Mouse (Mus musculus) heart, embryonic 12.5 days (tissue): ENCODE measurements around the gene Olfr519. TPM values are rescaled to one million over a fixed set of nuclear protein-coding genes. Genes with fewer than 3 reads are reported as not detected.

ENCODE experiments used
- ATAC-seq: fragments of 200-750 bp; cut with Nextera tagmentation; 2 replicates; pipeline ENCODE4 v1.8.0; 2017; ENCODE audit warnings: moderate TSS enrichment, moderate library complexity; ENCODE audit not compliant: insufficient number of reproducible peaks, low FRiP score
- H3K27ac ChIP-seq: fragments of 300-500 bp; sonication (generic); 2 replicates; pipeline ENCODE4 v1.5.1; 2016; ENCODE audit warnings: mild to moderate bottlenecking, moderate library complexity; ENCODE audit not compliant: poor library complexity, severe bottlenecking
- H3K27me3 ChIP-seq: fragments of 300-500 bp; sonication (generic); replicated peaks from 2 replicates; pipeline ENCODE4 v1.6.1; 2016; ENCODE audit warnings: mild to moderate bottlenecking, moderate library complexity
- H3K36me3 ChIP-seq: fragments of 300-500 bp; sonication (generic); 2 replicates; pipeline ENCODE4 v1.6.1; 2016; ENCODE audit warnings: mild to moderate bottlenecking, moderate library complexity
- H3K4me1 ChIP-seq: fragments of 300-500 bp; sonication (generic); replicated peaks from 2 replicates; pipeline ENCODE4 v1.6.1; 2016; ENCODE audit warnings: mild to moderate bottlenecking
- H3K4me2 ChIP-seq: fragments of 300-500 bp; sonication (generic); 2 replicates; pipeline ENCODE4 v1.6.1; 2016; ENCODE audit warnings: mild to moderate bottlenecking, moderate library complexity
- H3K4me3 ChIP-seq: fragments of 300-500 bp; sonication (generic); 2 replicates; pipeline ENCODE4 v1.5.1; 2016; ENCODE audit warnings: mild to moderate bottlenecking
- H3K9ac ChIP-seq: fragments of 300-500 bp; sonication (generic); 2 replicates; pipeline ENCODE4 v1.6.1; 2016; ENCODE audit warnings: mild to moderate bottlenecking, moderate library complexity
- H3K9me3 ChIP-seq: fragments of 300-500 bp; sonication (generic); replicated peaks from 2 replicates; pipeline ENCODE4 v1.6.1; 2016; ENCODE audit warnings: mild to moderate bottlenecking, moderate library complexity
- WGBS: fragments of 180-500 bp; shearing (Covaris S2); methylation state at CpG from one replicate; pipeline ENCODE4 v1.1.7; 2016; 5-methylcytosine and 5-hydroxymethylcytosine counted together
- polyA plus RNA-seq: library from polyadenylated mRNA; unstranded; fragments of >200 nt; fragmentation: Nextera tagmentation; extraction: Ambion mirVana; gene quantifications from 2 replicates; pipeline ENCODE4 v1.2.1, GENCODE M21; 2016

Gene Olfr519
- not detected in 2 replicates for polyA plus RNA-seq

DNA sequence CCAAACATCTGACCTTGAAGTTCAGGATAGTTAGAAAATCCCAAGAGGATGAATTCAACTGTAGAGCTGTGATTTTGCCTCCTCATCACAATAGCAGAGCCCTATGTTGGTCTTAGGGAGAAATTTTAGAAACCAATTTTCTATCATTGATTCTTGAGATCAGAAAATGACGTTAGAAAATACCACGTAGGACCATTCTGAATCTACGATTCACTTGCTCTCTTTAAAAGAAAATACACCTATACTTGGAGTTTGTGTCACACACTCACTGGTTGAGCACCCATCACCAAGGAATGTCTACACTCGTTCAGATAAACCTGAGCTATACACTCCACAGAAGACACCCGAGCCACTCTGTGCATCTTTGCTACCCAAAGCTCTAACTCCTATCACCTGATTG lies at the start of gene Olfr519:
Olfr519 (minus strand) TSS at position 101 of the 400 bp plus-strand sequence.
- no peaks in the 10 kb centered on the region for H3K27me3 ChIP-seq
- H3K27ac ChIP-seq, result no peak within 1 kb of the TSS
- no peaks in the 10 kb centered on the region for H3K9me3 ChIP-seq
- H3K4me3 ChIP-seq, result no peak within 1 kb of the TSS
- WGBS, result 75% methylated on average over 5 of the region's 5 CpGs
- H3K36me3 ChIP-seq, result no peaks in the 10 kb centered on the region
- H3K9ac ChIP-seq, result no peak within 1 kb of the TSS
- no peak for ATAC-seq
- no peaks in the 10 kb centered on the region for H3K4me1 ChIP-seq
- no peak within 1 kb of the TSS for H3K4me2 ChIP-seq

DNA sequence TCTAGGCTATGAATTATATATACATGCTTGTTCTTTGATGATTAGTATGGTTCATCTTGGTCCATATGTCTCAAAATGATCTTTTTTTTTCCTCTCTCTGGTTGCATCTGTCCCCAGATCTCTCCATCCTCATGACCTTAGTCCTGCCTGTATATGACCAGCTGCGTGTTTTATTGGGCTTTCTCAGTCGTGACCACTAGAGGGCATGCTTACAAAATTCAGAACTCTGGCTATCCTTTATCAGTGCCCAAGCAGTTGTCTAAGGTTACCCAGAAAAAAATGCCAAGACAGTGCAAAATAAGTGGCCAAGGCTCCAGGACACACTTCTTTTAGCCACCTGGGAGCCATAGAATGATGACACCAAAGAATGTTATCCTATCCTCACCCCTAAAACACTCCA lies 49.8 kb upstream of the Olfr519 start:
- Histone ChIP-seq H3K4me3 (no peak overlapping the region), H3K9me3 (no peaks in the 10 kb centered on the region), H3K27me3 (peaks cover 16% of the 10 kb centered on the region), H3K36me3 (peaks cover 58% of the 10 kb centered on the region), H3K4me2 (no peak overlapping the region), H3K27ac (no peak overlapping the region), H3K4me1 (no peaks in the 10 kb centered on the region), H3K9ac (no peak overlapping the region)
- ATAC-seq, result no peak
- 4% methylated on average over 2 of the region's 2 CpGs for WGBS

DNA sequence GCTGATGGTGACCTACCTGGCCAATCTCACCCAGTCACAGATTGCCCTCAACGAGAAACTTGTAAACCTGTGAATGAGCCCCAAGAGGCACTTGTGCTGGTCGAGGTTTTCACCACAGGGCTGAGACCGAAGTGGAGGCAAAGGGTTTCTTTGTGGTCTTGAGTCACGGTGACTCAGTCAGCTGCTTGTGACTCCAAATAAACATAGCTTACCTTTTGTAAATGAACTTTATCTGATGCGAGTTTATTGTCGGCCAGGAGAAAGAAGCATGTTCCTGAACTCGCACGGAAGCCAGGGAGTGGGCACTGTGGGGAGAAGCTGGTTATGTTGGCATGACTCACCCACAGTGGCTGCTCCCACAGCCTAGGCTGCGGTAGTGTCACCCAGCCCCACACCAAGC lies 47.2 kb upstream of the Olfr519 start:
- H3K9ac ChIP-seq, result no peak overlapping the region
- no peak overlapping the region for H3K27ac ChIP-seq
- no peaks in the 10 kb centered on the region for H3K9me3 ChIP-seq
- peaks cover 81% of the 10 kb centered on the region for H3K36me3 ChIP-seq
- H3K4me2 ChIP-seq, result no peak overlapping the region
- H3K4me3 ChIP-seq, result no peak overlapping the region
- WGBS, result 89% methylated on average over 9 of the region's 9 CpGs
- no peaks in the 10 kb centered on the region for H3K4me1 ChIP-seq
- ATAC-seq, result no peak
- no peaks in the 10 kb centered on the region for H3K27me3 ChIP-seq

DNA sequence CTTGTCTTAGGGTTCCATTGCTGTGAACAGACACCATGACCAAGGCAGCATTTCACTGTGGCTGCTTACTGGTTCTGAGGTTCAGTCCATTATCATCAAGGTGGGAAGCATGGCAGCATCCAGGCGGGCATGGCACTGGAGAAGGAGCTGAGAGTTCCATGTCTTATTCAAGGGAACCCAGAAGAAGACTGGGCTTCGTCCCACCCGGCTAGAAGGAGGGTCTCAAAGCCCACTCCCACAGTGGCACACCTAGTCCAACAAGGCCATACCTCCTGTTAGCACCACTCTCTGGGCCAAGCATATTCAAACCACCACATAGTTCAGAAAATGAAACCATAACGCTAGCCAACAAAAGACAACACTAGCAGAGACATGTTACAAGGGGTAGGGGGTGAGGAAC lies 42.4 kb upstream of the Olfr519 start:
- Histone ChIP-seq H3K36me3 (peaks cover 54% of the 10 kb centered on the region), H3K27ac (no peak overlapping the region), H3K9ac (no peak overlapping the region), H3K9me3 (no peaks in the 10 kb centered on the region), H3K4me2 (no peak overlapping the region), H3K4me3 (no peak overlapping the region), H3K4me1 (peaks cover 12% of the 10 kb centered on the region), H3K27me3 (no peaks in the 10 kb centered on the region)
- ATAC-seq, result no peak
- WGBS, result 94% methylated on average over 4 of the region's 4 CpGs

DNA sequence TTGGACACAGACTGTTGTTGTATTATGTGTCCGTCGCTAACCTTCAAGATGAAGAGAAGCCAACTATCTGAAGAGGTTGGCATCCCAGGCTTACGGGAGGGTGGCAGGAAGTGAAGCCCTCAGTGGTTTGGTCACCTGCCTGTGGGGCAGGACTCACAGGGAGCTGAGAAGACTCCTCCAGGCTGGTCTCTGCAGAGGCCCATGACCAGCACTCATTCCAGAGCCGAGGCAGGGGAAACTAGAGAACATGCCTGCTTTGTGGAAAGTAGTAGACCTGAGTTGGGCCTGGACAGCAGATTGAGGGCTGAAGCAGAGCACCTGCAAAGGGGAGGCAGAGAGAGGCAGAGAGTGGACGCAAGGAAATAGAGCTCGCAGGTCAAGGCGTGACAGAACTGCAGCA lies 41.2 kb upstream of the Olfr519 start:
- ATAC-seq, result no peak
- 76% methylated on average over 7 of the region's 7 CpGs for WGBS
- no peaks in the 10 kb centered on the region for H3K27me3 ChIP-seq

DNA sequence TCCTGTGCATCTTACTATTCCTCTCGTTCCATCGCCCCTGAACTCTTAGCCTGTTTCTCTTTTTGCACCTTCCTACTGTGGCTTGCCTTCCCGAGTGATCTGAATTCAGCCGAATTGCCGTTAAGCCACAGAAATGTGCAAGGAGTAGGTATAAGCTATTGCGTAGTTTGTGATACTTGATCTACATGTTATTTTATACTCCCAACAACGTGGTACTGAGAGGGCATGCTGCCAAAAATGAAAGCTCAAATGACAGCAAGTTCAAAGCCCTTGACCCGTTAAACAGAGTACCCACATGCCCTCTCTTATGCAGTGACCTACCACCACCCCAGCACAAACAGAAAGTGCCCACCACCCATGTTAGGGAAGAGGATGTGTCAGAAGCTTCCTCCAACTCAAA lies 40.6 kb upstream of the Olfr519 start:
- no peaks in the 10 kb centered on the region for H3K27me3 ChIP-seq
- H3K4me1 ChIP-seq, result peaks cover 12% of the 10 kb centered on the region
- H3K4me3 ChIP-seq, result peak overlapping the region; percentile 96
- H3K9ac ChIP-seq, result peak overlapping the region; percentile 98
- no peaks in the 10 kb centered on the region for H3K9me3 ChIP-seq
- peaks cover 36% of the 10 kb centered on the region for H3K36me3 ChIP-seq
- H3K4me2 ChIP-seq, result peak overlapping the region; percentile 94
- WGBS, result 6% methylated on average over 8 of the region's 8 CpGs
- no peak overlapping the region for H3K27ac ChIP-seq
- no peak for ATAC-seq

More for the DNA sequence above, 41.2 kb upstream of the Olfr519 start:
- H3K4me2 ChIP-seq, result peak overlapping the region; percentile 94
- H3K36me3 ChIP-seq, result peaks cover 42% of the 10 kb centered on the region
- peak overlapping the region; percentile 98; the same call in 1 of the 2 replicates for H3K9ac ChIP-seq
- H3K9me3 ChIP-seq, result no peaks in the 10 kb centered on the region
- H3K4me1 ChIP-seq, result peaks cover 12% of the 10 kb centered on the region
- H3K4me3 ChIP-seq, result peak overlapping the region; percentile 96
- no peak overlapping the region for H3K27ac ChIP-seq

DNA sequence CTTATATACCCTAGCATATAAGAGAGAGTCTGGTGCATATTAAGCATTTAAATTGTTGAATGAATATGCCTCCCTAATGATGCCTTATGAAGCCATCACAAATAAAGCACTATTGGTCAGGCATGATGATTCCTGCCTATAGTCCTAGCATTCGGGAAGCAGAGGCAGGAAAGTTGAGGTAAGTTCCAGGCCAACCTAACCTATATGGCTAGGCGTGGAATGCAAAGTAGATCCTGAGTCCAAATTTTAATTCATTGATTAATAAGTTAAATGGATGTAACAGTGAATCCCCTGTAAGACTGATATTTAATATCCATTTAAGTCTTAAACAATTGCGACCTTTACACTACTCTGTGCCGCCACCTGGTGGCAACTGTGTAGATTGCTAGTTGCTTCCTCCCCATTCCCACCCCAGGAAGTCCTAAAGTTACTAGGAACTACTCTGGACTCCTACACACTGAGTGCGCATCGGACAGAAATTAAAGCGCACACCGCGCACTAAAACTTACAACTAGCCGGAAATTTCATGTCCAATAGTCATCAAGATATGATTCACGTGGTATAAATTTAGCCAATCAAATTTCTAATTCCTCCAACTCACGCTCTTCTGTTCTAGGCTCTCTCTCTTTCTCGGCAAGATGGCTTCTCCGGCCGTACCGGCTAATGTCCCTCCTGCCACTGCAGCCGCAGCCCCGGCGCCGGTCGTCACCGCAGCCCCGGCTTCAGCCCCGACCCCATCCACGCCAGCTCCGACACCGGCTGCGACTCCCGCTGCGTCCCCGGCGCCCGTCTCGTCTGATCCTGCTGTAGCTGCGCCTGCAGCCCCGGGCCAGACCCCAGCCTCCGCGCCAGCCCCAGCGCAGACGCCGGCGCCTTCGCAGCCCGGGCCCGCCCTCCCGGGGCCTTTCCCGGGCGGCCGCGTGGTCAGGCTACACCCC lies 39.8 kb upstream of the Olfr519 start, which contains the start of gene Eif3f:
Eif3f (plus strand) TSS at position 624 of the 938 bp plus-strand sequence.
- peaks cover 12% of the 10 kb centered on the region for H3K4me1 ChIP-seq
- H3K4me3 ChIP-seq, result peak within 1 kb of the TSS; percentile 96
- peak within 1 kb of the TSS; percentile 94 for H3K4me2 ChIP-seq
- 2% methylated on average over 50 of the region's 50 CpGs for WGBS
- H3K27me3 ChIP-seq, result no peaks in the 10 kb centered on the region
- peak within 1 kb of the TSS; percentile 98 for H3K9ac ChIP-seq
- H3K27ac ChIP-seq, result peak within 1 kb of the TSS; percentile 71; the same call in 1 of the 2 replicates
- H3K36me3 ChIP-seq, result peaks cover 29% of the 10 kb centered on the region
- H3K9me3 ChIP-seq, result no peaks in the 10 kb centered on the region
- peak; percentile 98 for ATAC-seq

DNA sequence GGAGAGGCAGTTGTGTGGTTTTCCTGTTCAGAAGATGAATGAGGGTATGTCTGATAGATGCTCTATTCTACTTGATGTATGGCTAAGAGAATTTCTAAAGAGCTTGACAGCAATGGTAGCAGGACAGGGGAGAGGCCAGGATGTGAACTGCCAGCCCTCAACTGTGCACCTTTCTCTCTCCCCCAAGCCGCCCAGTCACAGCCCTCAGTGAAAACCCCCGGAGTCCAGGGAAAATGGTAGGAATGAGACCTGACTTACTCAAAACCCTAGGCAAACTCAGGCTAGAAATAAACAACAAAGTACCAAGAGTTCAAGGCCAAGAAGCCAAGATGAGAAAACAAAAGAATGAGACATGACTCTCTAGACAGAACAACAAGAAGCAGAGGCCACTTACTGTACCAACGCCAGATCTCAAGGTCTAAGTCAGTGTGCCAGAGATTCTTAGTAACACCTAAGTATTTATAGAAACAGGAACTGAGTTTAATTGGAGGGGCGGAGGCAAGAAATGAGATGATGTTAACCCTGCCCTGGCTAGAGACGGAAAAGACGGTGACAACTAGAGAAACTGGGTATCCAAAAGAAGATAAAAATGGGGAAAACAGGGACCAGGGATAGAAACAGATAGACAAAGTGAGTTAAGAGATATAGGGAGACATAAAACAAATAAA lies 35.6 kb upstream of the Olfr519 start, which contains the start of gene Nlrp10:
Nlrp10 (minus strand) TSS at position 453 of the 668 bp plus-strand sequence.
- Histone ChIP-seq H3K4me3 (peak within 1 kb of the TSS; percentile 28), H3K4me1 (peaks cover under 1% of the 10 kb centered on the region; the same call in 1 of the 2 replicates), H3K9ac (no peak within 1 kb of the TSS), H3K27ac (peak within 1 kb of the TSS; percentile 39; the same call in 1 of the 2 replicates), H3K9me3 (no peaks in the 10 kb centered on the region), H3K36me3 (no peaks in the 10 kb centered on the region), H3K27me3 (0 out of 2 replicates have a peak, but pooled peaks cover 2% of the 10 kb centered on the region), H3K4me2 (peak within 1 kb of the TSS; percentile 52)
- ATAC-seq, result no peak
- WGBS, result 46% methylated on average over 6 of the region's 6 CpGs

DNA sequence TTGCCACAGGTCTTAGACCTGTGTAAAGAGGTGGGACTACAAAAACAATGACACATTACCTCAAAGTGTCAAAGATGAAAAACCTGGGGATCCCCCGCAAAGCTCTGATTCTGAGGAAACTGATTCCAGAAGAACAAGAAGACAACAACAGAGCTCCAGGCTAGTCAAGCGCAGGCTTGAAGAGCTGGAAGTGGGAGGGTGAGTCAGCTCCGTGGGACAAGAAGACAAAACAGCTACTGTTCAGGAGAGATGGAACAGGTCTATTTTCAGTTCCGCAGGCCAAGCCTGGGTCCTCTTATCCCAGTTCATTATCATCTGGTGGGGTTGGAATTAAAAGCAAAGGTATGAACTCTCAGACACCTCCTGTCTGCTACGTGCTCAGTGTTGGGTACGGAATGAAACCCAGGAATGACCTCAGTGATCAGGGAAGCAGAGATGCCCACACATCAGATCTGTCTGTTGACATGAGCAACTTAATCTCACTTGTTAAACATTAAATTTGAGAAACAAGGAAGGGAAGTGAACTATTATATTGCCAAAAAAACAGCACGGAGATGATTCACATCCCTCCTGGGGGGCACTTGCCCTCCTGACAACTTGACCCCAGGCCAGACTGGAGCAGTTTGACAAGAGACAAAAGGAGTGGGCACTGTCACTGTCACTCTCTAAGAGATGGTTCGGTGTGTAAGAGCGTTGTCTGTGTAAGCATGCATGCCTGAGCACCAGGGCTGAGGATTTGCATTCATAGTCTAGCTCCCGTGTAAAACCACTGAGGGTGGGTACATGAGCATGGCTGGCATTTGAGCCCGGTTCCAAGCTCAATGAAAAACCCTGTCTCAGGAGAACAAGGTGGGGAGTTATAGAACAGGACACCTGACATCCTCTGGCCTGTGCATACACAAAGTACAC lies 34.3 kb upstream of the Olfr519 start:
- Histone ChIP-seq H3K27me3 (0 out of 2 replicates have a peak, but pooled peaks cover 2% of the 10 kb centered on the region), H3K4me2 (peak overlapping the region; percentile 24; the same call in 1 of the 2 replicates), H3K9me3 (no peaks in the 10 kb centered on the region), H3K27ac (no peak overlapping the region), H3K9ac (no peak overlapping the region), H3K4me3 (no peak overlapping the region), H3K36me3 (no peaks in the 10 kb centered on the region), H3K4me1 (no peaks in the 10 kb centered on the region)
- no peak for ATAC-seq
- 63% methylated on average over 11 of the region's 11 CpGs for whole genome bisulfite sequencing

DNA sequence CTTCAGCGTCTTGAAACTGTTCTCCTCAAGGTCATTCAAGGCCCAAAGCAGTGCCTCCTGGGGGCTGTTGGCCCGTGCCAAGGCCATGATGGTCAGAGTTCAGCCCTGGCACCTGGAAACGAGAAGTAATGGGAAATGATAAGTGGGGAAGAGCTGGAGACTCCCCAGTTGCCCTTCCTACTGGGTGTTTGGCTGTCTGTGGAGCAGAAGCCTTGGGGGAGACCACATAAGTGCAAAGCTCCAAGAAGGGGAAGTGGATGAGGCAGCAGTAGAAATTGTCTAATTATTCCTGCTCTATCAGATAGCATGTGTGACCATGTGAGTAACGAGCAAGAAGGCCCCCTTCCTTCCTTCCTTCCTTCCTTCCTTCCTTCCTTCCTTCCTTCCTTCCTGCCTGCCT lies 32.8 kb upstream of the Olfr519 start:
- WGBS, result 59% methylated on average over 4 of the region's 4 CpGs
- H3K36me3 ChIP-seq, result no peaks in the 10 kb centered on the region
- H3K27ac ChIP-seq, result no peak overlapping the region
- H3K4me2 ChIP-seq, result no peak overlapping the region
- H3K4me1 ChIP-seq, result no peaks in the 10 kb centered on the region
- no peak overlapping the region for H3K4me3 ChIP-seq
- 0 out of 2 replicates have a peak, but pooled peaks cover 2% of the 10 kb centered on the region for H3K27me3 ChIP-seq
- no peak for ATAC-seq
- H3K9ac ChIP-seq, result no peak overlapping the region
- no peaks in the 10 kb centered on the region for H3K9me3 ChIP-seq
